Mouse (Mus musculus) liver (tissue): Measurements from ENCODE around the gene Gcdh.

Source experiments
- DNase-seq: peaks from one replicate; pipeline ENCODE4 v3.0.0-alpha.2; 2020; ENCODE audit warnings: mixed read lengths

Gcdh gene

DNA sequence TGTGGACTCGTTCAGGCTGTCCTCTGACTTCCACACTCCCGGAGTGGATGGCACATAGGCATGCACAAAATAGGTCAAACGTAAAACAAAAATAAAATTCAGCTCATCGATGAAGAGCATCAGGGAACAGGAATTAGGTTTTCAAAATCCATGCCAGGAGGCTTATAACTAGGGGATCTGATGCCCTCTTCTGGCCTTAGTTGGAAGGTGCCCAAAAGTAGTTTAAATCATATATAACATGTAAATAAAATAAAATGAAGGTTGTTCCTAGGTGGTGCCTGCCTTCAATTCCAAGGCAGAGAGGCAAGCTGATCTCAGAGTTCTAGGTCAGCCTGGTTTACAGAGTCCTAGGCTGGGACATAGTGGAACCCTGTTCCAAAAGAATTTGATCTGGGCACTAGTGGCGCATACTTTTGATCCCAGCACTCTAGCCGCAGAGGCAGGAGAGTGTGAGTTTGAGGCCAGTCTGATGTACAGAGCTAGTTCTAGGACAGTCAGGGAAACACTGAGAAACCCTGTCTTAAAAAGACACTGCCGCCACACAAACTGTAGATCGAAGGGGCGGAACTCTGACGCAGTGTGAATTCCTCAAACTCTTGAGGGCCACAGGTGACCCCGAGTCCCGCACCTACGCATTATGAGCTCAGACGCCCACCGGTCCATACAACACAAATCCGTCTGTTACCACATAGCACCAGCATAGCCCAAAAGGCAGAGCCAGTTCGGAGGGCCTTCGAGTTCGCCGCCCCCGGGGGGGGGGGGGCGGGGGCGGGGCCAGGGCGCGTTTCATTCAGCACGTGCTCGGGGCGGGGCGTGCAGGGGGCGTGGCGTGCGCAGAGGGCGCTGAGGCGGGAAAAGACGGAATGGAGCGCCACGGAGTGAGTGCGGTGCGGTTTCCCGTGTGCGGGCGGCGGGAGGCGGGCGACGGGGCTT is 22.1 kb downstream of the Gcdh start, which contains the start of gene Syce2:
TSS of gene Syce2 (plus strand) at position 736 of the 933 bp plus-strand sequence.
- DNase-seq = peak; percentile 93

DNA sequence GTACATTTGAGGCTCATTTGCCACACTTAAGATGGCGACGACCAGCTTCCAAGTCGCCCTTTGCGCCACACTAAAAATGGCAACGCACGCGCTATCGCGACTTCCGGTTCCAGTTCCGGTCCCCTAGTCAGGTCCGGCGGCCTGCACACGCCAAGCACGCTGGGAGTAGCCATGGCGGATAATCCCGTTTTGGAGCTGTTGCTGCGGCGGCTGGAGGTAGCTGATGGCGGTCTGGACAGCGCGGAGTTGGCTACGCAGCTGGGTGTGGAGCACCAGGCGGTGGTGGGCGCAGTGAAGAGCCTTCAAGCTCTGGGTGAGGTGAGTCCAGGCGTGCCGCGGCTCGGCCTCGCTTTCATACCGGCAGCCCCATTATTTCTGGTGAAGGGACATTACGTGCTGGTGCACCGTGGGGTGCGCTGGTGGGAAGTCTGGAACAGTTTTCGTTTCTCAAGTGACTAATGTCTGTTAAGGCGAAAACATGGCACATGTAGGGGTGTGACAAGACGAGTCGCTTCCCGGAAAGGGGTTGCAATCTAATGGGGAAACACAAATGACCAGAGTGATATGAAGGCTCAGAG is 36.8 kb downstream of the Gcdh start, which contains the start of gene Farsa:
TSS of gene Farsa (plus strand) at position 126 of the 578 bp plus-strand sequence.
- DNase-seq = peak; percentile 93

DNA sequence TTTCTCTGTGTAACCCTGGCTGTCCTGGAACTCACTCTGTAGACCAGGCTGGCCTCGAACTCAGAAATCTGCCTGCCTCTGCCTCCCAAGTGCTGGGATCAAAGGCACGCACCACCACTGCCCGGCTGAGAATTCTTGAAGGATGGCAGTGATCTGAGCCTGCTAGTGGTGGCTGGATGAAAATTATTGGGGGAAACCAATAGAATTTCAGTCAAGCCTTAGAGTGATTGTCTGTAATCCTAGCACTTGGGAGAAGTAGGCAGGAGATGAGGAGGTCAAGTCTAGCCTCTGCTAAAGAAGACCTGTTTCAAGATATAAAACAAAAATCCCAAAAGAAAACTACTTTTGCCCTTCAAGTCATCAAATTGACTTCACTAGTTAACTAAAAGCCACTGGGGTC is 37.3 kb downstream of the Gcdh start:
- DNase-seq = no peak

DNA sequence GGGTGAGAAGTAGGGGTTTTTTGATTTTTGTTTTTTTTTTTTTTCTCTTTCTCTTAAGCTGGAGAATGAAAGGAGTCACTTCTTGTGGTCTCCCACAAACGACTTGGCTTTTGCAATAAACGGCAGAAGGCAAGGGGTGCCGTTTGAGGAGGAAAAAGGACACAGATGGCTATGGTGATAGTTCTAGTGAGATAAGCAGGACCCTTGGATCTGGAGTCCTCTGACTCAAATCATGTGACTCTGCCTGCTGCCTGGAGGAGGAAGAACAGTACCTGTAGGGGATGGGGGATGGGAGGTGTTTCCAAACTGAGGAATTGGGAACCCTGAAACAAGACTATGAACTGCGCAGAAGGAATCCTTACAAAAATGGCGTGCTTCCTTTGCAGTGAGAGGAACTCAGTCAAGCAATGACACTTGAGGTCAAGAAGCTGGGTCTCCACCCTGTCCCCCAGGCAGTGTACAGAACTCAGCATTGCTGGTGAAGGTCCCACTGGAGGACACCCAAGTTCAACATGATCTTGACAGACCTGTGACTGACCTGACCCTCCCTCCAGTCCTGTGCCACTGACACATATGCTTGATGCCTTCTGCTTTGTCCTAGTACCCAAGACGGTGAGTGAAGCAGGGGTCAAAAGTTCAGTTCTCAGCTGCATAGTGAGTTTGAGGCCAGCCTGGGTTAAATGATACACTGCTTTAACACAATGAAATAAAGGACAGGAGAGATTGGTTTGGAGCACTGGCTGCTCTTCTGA is 45.9 kb downstream of the Gcdh start:
- DNase-seq = peak; percentile 59

DNA sequence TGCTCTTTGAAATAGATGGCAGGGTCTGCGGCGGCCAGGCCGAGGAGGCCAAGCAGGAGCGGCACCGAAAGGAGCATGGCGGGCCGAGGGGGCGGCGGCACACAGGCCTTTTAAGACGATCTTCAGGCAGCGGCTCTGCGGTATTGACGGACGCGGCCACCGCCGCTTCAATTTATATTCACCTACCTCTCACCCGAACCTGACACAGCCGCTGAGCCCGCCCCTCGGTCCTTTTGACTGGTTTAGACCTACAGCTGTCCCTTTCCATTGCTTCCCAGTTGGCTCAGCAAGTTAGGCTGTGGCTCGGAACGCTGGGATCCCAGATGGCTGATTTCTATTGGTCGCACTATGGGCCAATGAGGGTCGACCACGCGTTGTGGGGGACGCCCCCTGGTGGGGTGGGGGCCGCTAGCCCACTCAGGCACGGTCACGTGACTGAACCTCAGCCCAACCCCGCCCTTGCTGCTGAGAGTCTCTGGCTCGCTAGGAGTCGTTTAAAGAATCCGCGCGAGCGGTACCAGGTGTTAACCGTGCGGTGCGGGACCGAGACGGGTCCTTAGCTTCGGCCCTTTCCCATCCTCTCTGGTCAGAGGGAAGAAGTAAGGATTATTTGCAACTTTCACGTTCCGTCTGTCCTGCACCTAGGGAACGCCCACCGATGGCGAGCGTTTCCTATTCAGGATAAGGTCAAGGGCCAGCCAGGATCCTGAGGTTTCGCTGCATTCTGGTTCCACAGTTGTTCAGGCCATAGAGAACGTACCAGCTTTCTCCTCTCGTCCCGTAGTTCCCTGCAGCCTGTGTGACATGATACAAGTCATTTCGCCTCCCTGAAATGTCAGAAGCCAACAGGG is 46.8 kb downstream of the Gcdh start, which contains the start of gene Calr:
TSS of gene Calr (minus strand) at position 213 of the 851 bp plus-strand sequence.
- peak; percentile 100 for DNase-seq

DNA sequence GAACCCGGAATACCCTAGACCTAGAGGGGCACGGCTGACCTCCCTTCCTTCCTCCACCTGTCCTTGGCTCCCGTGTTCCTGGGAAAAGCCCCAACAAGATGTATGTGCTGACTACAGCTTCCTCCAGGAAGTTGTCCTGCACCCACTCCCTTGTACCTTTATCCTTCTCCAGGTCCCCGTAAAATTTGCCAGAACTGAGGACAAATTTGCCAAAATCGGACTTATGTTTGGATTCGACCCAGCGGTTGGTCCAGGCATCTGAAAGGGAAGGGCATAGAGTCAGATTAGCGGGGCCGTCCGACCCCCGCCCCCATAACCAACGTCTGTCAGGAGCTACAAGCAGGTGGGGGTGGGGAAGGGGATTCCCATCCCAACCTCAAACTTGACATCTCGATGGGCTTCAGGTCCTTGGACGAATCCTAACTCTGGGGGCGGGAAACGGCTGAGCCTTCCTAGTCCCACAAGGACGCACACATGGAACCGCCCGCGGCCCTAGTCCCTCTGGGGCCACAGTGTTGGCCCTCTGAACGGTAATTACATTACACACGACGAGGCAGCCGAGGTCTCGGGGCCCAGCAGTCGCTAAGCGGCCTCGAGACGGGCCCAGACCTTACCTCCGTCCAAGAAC is 47.5 kb downstream of the Gcdh start:
- DNase-seq = no peak

DNA sequence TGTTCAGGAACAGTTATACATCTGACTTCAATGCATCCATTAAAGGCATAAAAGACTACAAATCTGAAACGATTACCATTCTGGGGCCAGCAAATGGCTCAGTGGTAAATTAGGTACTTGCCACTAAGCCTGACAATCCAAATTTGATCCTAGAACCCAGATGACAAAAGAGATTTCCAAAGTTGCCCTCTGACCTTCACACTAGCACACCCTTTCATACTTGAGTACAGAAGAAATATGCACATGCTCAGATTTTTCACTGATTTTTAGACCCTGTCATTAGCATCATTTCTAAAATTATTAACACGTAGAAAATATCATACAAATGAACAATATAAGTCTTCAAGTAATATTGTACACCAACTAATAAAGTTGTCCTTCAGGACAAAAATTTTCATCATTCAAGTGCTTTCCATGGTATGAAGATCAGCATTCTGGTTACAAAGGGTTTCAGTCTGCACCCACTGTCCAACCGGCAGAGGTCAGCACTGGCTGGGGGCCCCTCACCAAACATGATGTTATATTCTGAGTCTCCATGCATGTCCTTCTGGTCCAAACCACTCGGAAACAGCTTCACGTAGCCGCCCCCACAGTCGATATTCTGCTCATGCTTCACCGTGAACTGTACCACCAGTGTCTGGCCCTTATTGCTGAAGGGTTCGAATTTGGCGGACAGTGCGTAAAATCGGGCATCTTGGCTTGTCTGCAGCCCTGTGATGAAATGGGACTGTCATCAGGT is 48.2 kb downstream of the Gcdh start:
- DNase-seq = peak; percentile 65

DNA sequence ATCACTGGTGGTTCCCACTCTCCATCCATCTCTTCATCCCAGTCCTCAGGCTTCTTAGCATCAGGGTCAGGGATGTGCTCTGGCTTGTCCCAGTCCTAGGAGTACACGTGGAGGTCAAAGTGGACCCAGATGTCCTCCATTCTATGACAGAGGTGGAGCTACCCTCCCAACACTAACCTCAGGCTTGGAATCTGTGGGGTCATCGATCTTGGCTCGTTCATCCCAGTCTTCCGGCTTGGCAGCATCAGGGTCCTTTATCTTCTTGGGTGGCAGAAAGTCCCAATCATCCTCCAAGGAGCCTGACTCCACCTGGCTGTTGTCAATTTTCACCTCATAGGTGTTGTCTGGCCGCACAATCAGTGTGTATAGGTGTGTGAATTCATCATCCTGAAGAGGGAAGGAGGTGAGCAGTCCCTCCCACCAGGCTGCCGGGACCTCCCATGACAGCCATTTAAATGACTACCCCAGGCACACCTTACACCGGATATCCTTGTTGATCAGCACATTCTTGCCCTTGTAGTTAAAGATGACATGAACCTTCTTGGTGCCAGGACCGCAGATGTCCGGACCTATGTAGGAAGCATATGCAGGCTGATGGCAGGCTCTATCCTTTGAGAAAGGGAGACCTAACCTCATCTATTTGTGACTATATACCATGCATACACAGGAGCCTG is 49.2 kb downstream of the Gcdh start:
- no peak for DNase-seq

DNA sequence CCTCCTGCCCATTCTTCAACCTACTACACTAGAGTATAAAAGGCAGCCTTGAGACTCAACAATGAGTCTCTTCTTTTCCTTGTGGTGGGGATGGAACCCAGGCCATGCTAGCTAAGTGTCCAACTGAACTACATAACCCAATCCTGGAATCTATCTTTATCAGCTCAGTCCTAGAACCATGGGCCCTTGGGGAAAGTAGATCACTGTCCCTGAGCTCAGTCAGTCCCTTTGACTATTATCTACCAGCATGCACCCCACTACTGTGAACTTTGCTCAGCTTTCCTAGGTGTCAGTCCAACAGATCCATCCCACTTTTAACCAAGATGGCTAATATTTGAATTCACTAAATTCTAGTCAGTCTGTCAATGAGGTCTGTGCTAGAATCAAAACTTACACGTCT is 52.2 kb downstream of the Gcdh start:
- DNase-seq = no peak

DNA sequence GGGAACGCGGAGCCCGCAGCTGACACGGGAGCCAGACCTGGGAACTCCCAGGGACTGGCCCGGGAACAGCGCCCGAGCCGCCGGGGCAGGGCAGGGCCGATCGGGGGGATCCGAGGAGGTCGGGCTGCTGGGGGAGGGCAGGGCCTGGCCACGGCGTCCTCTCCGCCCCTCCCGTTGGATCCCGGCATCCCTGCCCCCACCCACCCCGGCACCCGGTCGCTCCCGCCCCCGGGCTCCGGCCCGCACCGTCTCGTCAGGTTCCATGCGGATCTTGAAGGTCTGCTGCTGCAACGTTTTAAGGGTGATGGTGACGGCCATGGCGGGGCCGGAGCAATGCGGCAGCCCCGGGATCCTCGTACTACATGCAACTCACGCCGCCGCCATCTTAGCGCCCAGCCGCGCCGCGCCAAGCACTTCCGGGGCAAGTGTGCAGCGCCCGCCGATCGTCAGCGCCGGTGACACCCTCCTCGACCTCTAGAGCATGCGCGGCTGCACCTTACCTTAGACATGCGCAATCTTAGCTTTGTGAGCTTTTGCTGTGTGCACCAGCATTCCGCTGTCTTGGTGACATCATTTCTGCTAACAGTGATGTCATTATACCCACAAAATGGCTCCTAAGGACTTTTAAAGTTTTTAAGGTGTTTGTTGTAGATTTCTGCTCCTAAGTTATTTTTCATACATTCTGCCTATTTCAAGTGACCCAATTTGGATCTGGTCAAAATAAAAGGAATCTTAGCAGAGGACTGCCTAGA is 53.3 kb downstream of the Gcdh start, which contains the start of gene Rad23a:
TSS of gene Rad23a (minus strand) at position 418 of the 752 bp plus-strand sequence.
- peak; percentile 94 for DNase-seq

DNA sequence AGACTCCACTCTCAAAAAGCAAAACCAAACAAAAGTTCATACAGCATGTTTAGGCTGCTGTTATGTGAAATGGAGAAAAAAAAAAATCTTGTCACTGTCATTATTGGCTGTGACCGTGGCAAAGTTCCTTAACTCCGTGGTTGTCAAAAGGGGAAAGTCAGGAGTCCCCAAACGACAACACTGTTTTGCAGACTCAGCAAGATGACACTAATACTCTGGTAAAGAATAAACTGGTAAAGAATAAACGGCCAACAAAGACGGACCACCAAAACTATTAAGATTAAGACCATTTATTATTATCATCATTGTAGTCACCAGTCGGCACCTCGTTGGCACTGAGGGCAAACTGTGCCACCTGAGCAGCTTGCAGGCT is 53.9 kb downstream of the Gcdh start:
- DNase-seq = no peak

DNA sequence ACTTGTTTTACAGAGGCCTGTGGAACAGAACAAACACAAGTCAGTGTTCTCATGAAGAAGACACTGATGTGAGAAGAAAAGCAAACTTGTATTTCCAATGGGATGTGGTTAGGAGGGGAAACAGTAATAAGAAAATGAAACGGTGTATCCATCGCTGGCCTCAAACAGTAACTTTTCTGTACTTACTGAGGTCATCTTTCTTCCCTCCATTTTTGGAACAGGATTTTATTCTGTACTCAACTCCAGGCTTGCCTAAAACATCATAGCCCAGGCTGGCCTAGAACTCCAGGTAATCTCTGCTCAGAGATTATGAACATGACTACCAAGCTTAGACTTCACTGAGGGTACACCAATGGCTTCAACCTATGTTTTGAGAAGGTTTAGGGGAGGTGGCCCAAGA is 54.3 kb downstream of the Gcdh start:
- DNase-seq = peak; percentile 11

DNA sequence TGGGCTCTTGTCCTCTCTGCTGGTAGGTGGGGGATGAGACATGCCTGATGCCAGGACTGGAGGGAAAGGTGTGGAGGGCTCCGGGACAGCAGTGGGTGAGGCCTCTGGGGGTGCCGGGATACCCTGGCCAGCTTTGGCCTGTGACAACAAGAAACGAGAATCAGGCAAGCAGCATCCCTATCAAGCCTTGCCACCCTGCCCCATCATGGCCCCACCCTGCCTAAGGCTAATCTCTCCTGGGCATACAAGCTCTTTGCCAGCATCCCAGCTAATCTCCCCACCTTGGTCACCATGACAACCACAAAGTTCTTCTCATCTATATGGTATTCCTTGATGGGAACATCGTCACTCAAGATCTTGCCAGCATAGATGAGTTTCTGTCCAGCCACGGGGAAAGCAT is 55.2 kb downstream of the Gcdh start:
- DNase-seq = peak; percentile 94

DNA sequence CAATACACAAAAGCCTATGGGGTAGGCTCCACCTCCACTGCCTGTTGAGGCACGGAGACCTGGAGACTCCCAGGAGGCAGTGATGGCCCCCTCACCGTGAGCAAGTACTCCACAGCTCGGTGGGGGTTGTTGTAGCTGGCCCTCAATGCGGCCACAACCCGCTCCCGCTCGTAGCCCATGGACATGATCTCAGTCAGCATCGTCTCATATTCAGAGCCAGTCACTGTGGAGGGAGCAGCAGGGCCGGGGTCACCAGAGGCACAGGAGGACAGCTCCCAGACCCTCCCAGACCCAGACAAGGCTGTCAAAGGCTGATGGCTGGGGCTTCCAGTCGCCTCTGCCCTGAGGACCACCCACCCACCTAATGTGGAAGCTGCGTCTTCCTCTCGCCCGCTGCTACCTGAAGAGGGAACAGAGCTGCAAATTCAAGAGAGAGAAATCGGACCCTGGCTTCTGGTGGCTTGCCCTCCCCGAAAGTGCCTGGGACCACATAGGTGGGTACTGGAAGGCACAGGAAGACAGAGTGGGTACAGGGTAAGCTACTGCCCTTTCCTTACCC is 55.7 kb downstream of the Gcdh start:
- DNase-seq = peak; percentile 39

DNA sequence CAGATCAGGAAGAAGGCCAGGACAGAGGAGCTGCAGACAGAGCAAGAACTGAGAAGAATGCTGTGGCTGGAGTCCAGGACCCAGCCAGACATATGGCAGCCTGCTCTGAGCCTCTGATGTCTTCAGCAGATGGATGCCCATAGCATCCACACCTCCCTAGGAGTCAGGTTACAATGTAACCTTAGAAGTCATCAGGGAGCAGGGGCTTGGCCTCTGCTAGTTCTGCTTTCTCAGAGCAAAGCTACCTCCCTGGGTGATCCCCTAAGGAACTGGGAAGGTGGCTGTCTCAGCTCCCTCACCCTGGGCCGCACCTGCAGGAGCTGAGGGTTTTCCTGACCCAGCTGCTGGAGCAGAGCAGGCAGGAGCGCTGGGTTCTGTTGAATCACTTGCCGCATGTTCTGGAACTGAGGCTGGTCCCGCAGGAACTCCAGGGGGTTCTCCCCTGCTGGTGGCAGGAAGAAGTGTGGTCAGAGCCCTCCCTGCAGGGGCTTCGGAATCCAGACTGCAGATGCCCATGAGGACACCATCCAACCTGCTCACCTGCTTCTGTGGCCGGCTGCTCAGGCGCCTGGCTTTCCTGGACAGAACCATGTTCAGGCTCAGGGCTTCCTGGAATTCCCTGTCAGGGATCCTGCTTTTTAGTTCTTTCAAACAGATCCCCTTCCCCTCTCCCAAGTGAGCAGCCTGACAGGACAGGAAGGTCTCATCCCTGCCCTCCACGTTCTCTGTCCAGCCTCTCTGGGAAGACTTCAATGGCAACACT is 56.4 kb downstream of the Gcdh start:
- DNase-seq = peak; percentile 35
